25 mouse cellular contexts compared by ENCODE assay signal in the genomic region with DNA sequence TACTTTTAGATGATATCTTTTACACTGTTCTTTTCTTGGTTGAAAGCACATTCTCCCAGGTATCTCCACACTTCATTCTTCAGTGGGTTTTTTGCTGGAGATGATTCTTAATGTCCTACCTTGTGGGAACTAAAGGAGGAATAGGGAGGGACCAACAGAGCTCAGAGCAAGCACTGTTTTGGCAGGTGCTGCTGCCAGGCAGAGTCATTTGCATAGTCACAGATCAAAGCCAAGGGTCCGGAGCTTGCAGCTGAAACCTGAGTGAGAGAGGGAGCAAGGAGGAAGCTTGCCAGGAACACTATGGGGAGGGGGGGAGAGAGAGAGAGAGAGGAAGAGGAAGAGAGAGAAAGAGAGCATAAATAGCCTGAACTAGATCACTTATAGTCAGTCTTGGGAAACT. TPM values are rescaled to one million over a fixed set of nuclear protein-coding genes. Genes with fewer than 3 reads are reported as not detected.
DNase-seq lines count a peak whose midpoint lies in the region; ATAC-seq lines count a peak whose summit lies in the region.
"Had no signal": no experiment of that assay in that cellular context is flagged by ENCODE, and none has a peak within 500 bp of the region (broad histone marks: within the 10 kb centered on the region; RNA-seq: fewer than 3 reads in every experiment).

No protein-coding gene starts in this region.

- no peaks in the 10 kb centered on the region for H3K27me3 ChIP-seq in heart, embryonic 12.5 days (replicated peaks)
- H3K27me3 ChIP-seq: embryonic facial prominence, embryonic 13.5 days; forebrain, embryonic 12.5 days had no signal

- 9% methylated on average over 1 of the region's 1 CpGs for WGBS in heart, embryonic 12.5 days

- DNase-seq in heart, adult 11 months = peak; percentile 79
- no peak for DNase-seq in heart, adult 18-20 months
- DNase-seq in kidney, adult 9 months = peak; percentile 21
- DNase-seq in kidney, postnatal 14 days = no peak
- peak; percentile 51 for DNase-seq in ZHBTc4 (ENCODE audit: low read depth, low spot score)
- DNase-seq in spleen, postnatal 10 days (ENCODE audit: low spot score in 2 of 2) = no peak
- DNase-seq: adrenal gland, postnatal 10 days; cerebellum, adult 11-12 months; cerebellum, adult 9-10 months; cerebellum, postnatal 25 days; forebrain, postnatal 0 days; gastrocnemius, adult 2 months; gastrocnemius, postnatal 36 days; heart, adult 2 months had no signal

- H3K27ac ChIP-seq in heart, embryonic 12.5 days (ENCODE audit: poor library complexity, severe bottlenecking) = no peak overlapping the region
- H3K27ac ChIP-seq: embryonic facial prominence, embryonic 13.5 days; forebrain, embryonic 12.5 days; gastrocnemius, adult 2 months; heart, adult 2 months; hindbrain, embryonic 10.5 days; hindbrain, embryonic 14.5 days had no signal

- H3K36me3 ChIP-seq in heart, embryonic 12.5 days = no peaks in the 10 kb centered on the region
- H3K36me3 ChIP-seq: embryonic facial prominence, embryonic 13.5 days; forebrain, embryonic 12.5 days; hindbrain, embryonic 10.5 days had no signal

- 0 out of 2 replicates have a peak, but pooled peaks cover 4% of the 10 kb centered on the region for H3K9me3 ChIP-seq in heart, embryonic 12.5 days (replicated peaks)
- H3K9me3 ChIP-seq: embryonic facial prominence, embryonic 13.5 days had no signal

- no peak overlapping the region for H3K4me2 ChIP-seq in heart, embryonic 12.5 days
- H3K4me2 ChIP-seq: embryonic facial prominence, embryonic 13.5 days; forebrain, embryonic 12.5 days; heart, embryonic 11.5 days; hindbrain, embryonic 14.5 days had no signal

- no peak for ATAC-seq in heart, embryonic 12.5 days (ENCODE audit: insufficient number of reproducible peaks, low FRiP score)
- ATAC-seq: forebrain, postnatal 0 days had no signal

- H3K4me1 ChIP-seq in heart, embryonic 12.5 days (replicated peaks) = no peaks in the 10 kb centered on the region
- H3K4me1 ChIP-seq: embryonic facial prominence, embryonic 13.5 days; forebrain, embryonic 12.5 days; hindbrain, embryonic 10.5 days had no signal

- H3K9ac ChIP-seq in heart, embryonic 12.5 days = no peak overlapping the region
- H3K9ac ChIP-seq: embryonic facial prominence, embryonic 13.5 days; forebrain, embryonic 12.5 days; forebrain, postnatal 0 days; hindbrain, embryonic 14.5 days had no signal

- no peak overlapping the region for H3K4me3 ChIP-seq in heart, embryonic 12.5 days
- H3K4me3 ChIP-seq: embryonic facial prominence, embryonic 13.5 days; forebrain, embryonic 12.5 days; gastrocnemius, adult 2 months; heart, adult 2 months; hindbrain, embryonic 10.5 days had no signal

RNA-seq across cellular contexts. Expression of a gene that starts 12.9 kb away (rescaled TPM):
- not detected for total RNA-seq in heart, adult 18-20 months (2021)
- not detected in 2 replicates for polyA plus RNA-seq in heart, embryonic 12.5 days (2016; fragmentation: Nextera tagmentation; extraction: Ambion mirVana)
- total RNA-seq: adrenal gland, postnatal 10 days; adrenal gland, postnatal 4 days; ES-E14; forebrain, postnatal 0 days; gastrocnemius, adult 2 months; gastrocnemius, postnatal 36 days; heart, adult 2 months; heart, postnatal 25 days had no signal
- polyA plus RNA-seq: C2C12; embryonic facial prominence, embryonic 13.5 days; forebrain, embryonic 12.5 days; forebrain, postnatal 0 days; heart, adult 2 months; heart, embryonic 11.5 days; heart, embryonic 16.5 days; hindbrain, embryonic 10.5 days; hindbrain, embryonic 14.5 days had no signal

RNA-seq across cellular contexts. Expression of a gene that starts 34.5 kb away (rescaled TPM):
- total RNA-seq in heart, adult 18-20 months (2021) = under 1 TPM in 1 of 2 experiments, not detected in 1; 0.44 TPM
- not detected in 2 replicates for polyA plus RNA-seq in heart, embryonic 12.5 days (2016; fragmentation: Nextera tagmentation; extraction: Ambion mirVana)
- total RNA-seq: gastrocnemius, adult 2 months; gastrocnemius, postnatal 36 days; heart, adult 2 months; heart, postnatal 25 days had no signal
- polyA plus RNA-seq: C2C12; embryonic facial prominence, embryonic 13.5 days; heart, embryonic 11.5 days had no signal

Comparison
In these comparisons a context has a peak if more than half of its experiments do, and no peak if none do; other contexts are left out.
1. DNase-seq: peak in heart, adult 11 months (single experiment), kidney, adult 9 months (single experiment) and ZHBTc4 (single experiment); none in heart, adult 18-20 months (0 of 2), kidney, postnatal 14 days (single experiment) and spleen, postnatal 10 days (0 of 2).